Mouse (Mus musculus) NIH3T3 (cell line): ENCODE results near the gene Mindy4b-ps.
"Not testable (repeated sequence)": the region's sequence is repeated elsewhere in the genome, so short reads cannot be mapped to it uniquely, and the experiment has no call there.

Experiments used
- DNase-seq: peaks from one replicate; pipeline ENCODE4 v3.0.0-alpha.2; 2012; ENCODE audit warnings: low read depth

Gene Mindy4b-ps

GRCm38 (mm10) chr3:58822211-58822610 lies at the start of gene Mindy4b-ps:
Mindy4b-ps (minus strand) TSS chr3:58822311.
- DNase-seq = no peak

- not testable (repeated sequence) for DNase-seq
Measured at GRCm38 (mm10) chr3:58871882-58872281, 49.8 kb upstream of the Mindy4b-ps start.

GRCm38 (mm10) chr3:58865690-58866089 lies 43.6 kb upstream of the Mindy4b-ps start:
- DNase-seq = peak; percentile 6

- no peak for DNase-seq
Measured at GRCm38 (mm10) chr3:58862976-58863375, 40.9 kb upstream of the Mindy4b-ps start.

- DNase-seq = peak; percentile 47
Measured at GRCm38 (mm10) chr3:58843415-58843814, 21.3 kb upstream of the Mindy4b-ps start.

- no peak for DNase-seq
Measured at GRCm38 (mm10) chr3:58833442-58834160, 11.5 kb upstream of the Mindy4b-ps start.

- DNase-seq = peak; percentile 39
Measured at GRCm38 (mm10) chr3:58832888-58833287, 10.8 kb upstream of the Mindy4b-ps start.

GRCm38 (mm10) chr3:58831586-58831985 lies 9.5 kb upstream of the Mindy4b-ps start:
- no peak for DNase-seq

- DNase-seq = no peak
Measured at GRCm38 (mm10) chr3:58829926-58830325, 7.8 kb upstream of the Mindy4b-ps start.

GRCm38 (mm10) chr3:58828366-58829153 lies 6.4 kb upstream of the Mindy4b-ps start:
- DNase-seq = no peak

- DNase-seq = no peak
Measured at GRCm38 (mm10) chr3:58826266-58826665, 4.2 kb upstream of the Mindy4b-ps start.

- peak; percentile 17 for DNase-seq
Measured at GRCm38 (mm10) chr3:58817337-58817736, 4.8 kb downstream of the Mindy4b-ps start.

- DNase-seq = no peak
Measured at GRCm38 (mm10) chr3:58814191-58814590, 7.9 kb downstream of the Mindy4b-ps start.

GRCm38 (mm10) chr3:58810353-58810752 lies 11.8 kb downstream of the Mindy4b-ps start:
- DNase-seq = no peak

- DNase-seq = no peak
Measured at GRCm38 (mm10) chr3:58809111-58809915, 12.8 kb downstream of the Mindy4b-ps start.

GRCm38 (mm10) chr3:58808636-58809035 lies 13.5 kb downstream of the Mindy4b-ps start:
- DNase-seq = no peak

GRCm38 (mm10) chr3:58804745-58805144 lies 17.4 kb downstream of the Mindy4b-ps start:
- DNase-seq = no peak

GRCm38 (mm10) chr3:58798676-58799075 lies 23.4 kb downstream of the Mindy4b-ps start:
- DNase-seq = no peak

- DNase-seq = no peak
Measured at GRCm38 (mm10) chr3:58798245-58798644, 23.9 kb downstream of the Mindy4b-ps start.

- DNase-seq = no peak
Measured at GRCm38 (mm10) chr3:58789473-58789872, 32.6 kb downstream of the Mindy4b-ps start.

- no peak for DNase-seq
Measured at GRCm38 (mm10) chr3:58789033-58789432, 33.1 kb downstream of the Mindy4b-ps start.

GRCm38 (mm10) chr3:58786470-58786869 lies 35.6 kb downstream of the Mindy4b-ps start:
- DNase-seq = peak; percentile 14
